Mouse (Mus musculus): ENCODE data around the gene Abcb10.
A peak's percentile ranks its signal among the peaks of the same experiment; 100 is the strongest.
"Not testable (repeated sequence)": the region's sequence is repeated elsewhere in the genome, so short reads cannot be mapped to it uniquely, and the experiment has no call there.

Gene Abcb10

GRCm38 (mm10) chr8:123981674-123982073 lies 1.2 kb downstream of the Abcb10 start:
- DNase-seq (ENCODE audit: low spot score): no peak

GRCm38 (mm10) chr8:123980239-123980638 lies 2.7 kb downstream of the Abcb10 start:
- no peak for DNase-seq (ENCODE audit: low spot score)

GRCm38 (mm10) chr8:123978926-123979325 lies 4.0 kb downstream of the Abcb10 start:
- no peak for DNase-seq (ENCODE audit: low spot score)

GRCm38 (mm10) chr8:123978166-123978838 lies 4.6 kb downstream of the Abcb10 start:
- DNase-seq (ENCODE audit: low spot score): no peak

GRCm38 (mm10) chr8:123977499-123977898 lies 5.4 kb downstream of the Abcb10 start:
- no peak for DNase-seq (ENCODE audit: low spot score)

- DNase-seq (ENCODE audit: low spot score): no peak
Measured at GRCm38 (mm10) chr8:123973495-123973894, 9.4 kb downstream of the Abcb10 start.

GRCm38 (mm10) chr8:123966896-123967295 lies 16.0 kb downstream of the Abcb10 start:
- DNase-seq (ENCODE audit: low spot score): no peak

- no peak for DNase-seq (ENCODE audit: low spot score)
Measured at GRCm38 (mm10) chr8:123961371-123961770, 21.6 kb downstream of the Abcb10 start.

- DNase-seq (ENCODE audit: low spot score): not testable (repeated sequence)
Measured at GRCm38 (mm10) chr8:123960556-123960955, 22.4 kb downstream of the Abcb10 start.

GRCm38 (mm10) chr8:123960056-123960455 lies 22.9 kb downstream of the Abcb10 start:
- DNase-seq (ENCODE audit: low spot score): no peak

- DNase-seq (ENCODE audit: low spot score): no peak
Measured at GRCm38 (mm10) chr8:123959473-123959872, 23.4 kb downstream of the Abcb10 start.

- DNase-seq (ENCODE audit: low spot score): no peak
Measured at GRCm38 (mm10) chr8:123958130-123958529, 24.8 kb downstream of the Abcb10 start.

GRCm38 (mm10) chr8:123954246-123954645 lies 28.7 kb downstream of the Abcb10 start:
- no peak for DNase-seq (ENCODE audit: low spot score)

- DNase-seq (ENCODE audit: low spot score): no peak
Measured at GRCm38 (mm10) chr8:123953686-123954085, 29.2 kb downstream of the Abcb10 start.

GRCm38 (mm10) chr8:123950077-123950802 lies 32.7 kb downstream of the Abcb10 start:
- DNase-seq (ENCODE audit: low spot score): peak; percentile 10

GRCm38 (mm10) chr8:123949686-123949986 lies 33.3 kb downstream of the Abcb10 start:
- DNase-seq (ENCODE audit: low spot score): no peak

GRCm38 (mm10) chr8:123948942-123949685 lies 33.8 kb downstream of the Abcb10 start, which contains the start of gene Nup133:
Gene Nup133, minus strand, starts transcription at chr8:123949265.
- peak; percentile 96 for DNase-seq (ENCODE audit: low spot score)

GRCm38 (mm10) chr8:123929026-123929425 lies 53.9 kb downstream of the Abcb10 start:
- DNase-seq (ENCODE audit: low spot score): no peak

GRCm38 (mm10) chr8:123925671-123926070 lies 57.3 kb downstream of the Abcb10 start:
- no peak for DNase-seq (ENCODE audit: low spot score)

GRCm38 (mm10) chr8:123924719-123925118 lies 58.2 kb downstream of the Abcb10 start:
- DNase-seq (ENCODE audit: low spot score): peak; percentile 55

GRCm38 (mm10) chr8:123914635-123915034 lies 68.3 kb downstream of the Abcb10 start:
- no peak for DNase-seq (ENCODE audit: low spot score)

GRCm38 (mm10) chr8:123912265-123912664 lies 70.7 kb downstream of the Abcb10 start:
- DNase-seq (ENCODE audit: low spot score): no peak

GRCm38 (mm10) chr8:123907604-123908003 lies 75.3 kb downstream of the Abcb10 start:
- no peak for DNase-seq (ENCODE audit: low spot score)
